Mouse (Mus musculus): ENCODE results near the gene Etnk1. TPM values are rescaled to one million over a fixed set of nuclear protein-coding genes. Genes with fewer than 3 reads are reported as not detected.

The Etnk1 gene
- polyA plus RNA-seq, 1 experiment: 174 TPM

DNA sequence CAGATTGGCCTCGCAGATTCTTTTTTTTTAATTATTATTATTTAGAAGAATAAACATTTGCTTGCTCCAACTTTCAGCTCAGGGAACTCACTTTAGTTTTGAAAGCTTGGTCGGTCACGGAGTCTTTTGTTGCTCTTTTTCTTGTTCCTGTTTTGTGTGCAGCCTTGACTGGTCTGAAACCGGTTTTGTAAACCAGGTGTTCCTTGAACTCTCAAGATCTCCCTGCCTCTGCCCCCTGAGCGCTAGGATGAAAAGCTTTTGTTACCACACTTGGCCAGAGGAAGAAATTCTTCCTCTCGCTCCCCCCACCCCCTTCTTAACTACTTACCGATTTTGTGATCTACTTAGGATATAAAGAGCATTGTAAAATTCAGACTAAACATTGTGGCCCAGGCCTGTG is 10.3 kb upstream of the Etnk1 start:
- no peak for TF ChIP-seq POLR2A (IDR thresholded peaks at IDR 0.05; ENCODE audit: extremely low read depth, insufficient read depth, low read length)
- TF ChIP-seq CTCF (IDR thresholded peaks at IDR 0.05; ENCODE audit: extremely low read depth, insufficient read depth, low read length): no peak
- no peaks in the 10 kb centered on the region for H3K4me1 ChIP-seq (ENCODE audit: control insufficient read depth, insufficient read depth, low read length)
- no peak overlapping the region for H3K27ac ChIP-seq (ENCODE audit: insufficient read depth, low read length)
- H3K4me3 ChIP-seq (ENCODE audit: insufficient read depth, low read length): no peak overlapping the region

GRCm38 (mm10) chr6:143157401-143157800 is 9.6 kb upstream of the Etnk1 start:
- no peak overlapping the region for H3K27ac ChIP-seq (ENCODE audit: insufficient read depth, low read length)
- no peak overlapping the region for H3K4me3 ChIP-seq (ENCODE audit: insufficient read depth, low read length)
- TF ChIP-seq CTCF (IDR thresholded peaks at IDR 0.05; ENCODE audit: extremely low read depth, insufficient read depth, low read length) (no peak), POLR2A (IDR thresholded peaks at IDR 0.05; ENCODE audit: extremely low read depth, insufficient read depth, low read length) (no peak)
- no peaks in the 10 kb centered on the region for H3K4me1 ChIP-seq (ENCODE audit: control insufficient read depth, insufficient read depth, low read length)

DNA sequence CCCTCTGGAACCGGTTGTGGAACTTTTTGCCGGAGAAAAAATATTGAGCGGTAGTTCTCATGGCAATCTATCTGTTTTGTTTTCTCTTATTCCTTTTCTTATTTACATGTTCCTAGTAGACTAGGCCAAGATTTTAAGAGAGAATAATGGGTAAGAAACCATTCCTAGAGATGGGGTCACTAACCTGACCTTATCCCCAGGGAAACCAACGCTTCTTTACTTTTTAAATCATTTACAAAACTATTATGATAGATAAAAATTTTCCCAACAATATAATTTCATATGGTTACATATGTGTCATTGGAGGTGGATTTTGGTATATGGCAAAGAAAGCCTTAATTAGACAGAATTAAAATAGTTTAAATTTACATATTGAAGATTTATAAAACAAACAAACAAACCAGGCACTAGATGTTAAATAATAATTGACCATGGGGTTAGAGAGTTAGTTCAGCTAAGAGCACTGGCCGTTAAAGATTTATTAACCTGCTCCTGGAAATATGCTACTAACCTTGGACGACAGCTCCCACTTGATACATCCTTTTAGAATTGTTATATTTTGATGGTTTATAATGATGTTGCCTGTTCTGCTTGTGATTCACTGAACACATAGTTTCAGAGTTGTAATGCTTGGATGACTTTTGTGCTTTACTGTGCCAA is 6.3 kb upstream of the Etnk1 start:
- H3K4me1 ChIP-seq (ENCODE audit: control insufficient read depth, insufficient read depth, low read length): no peaks in the 10 kb centered on the region
- TF ChIP-seq POLR2A (IDR thresholded peaks at IDR 0.05; ENCODE audit: extremely low read depth, insufficient read depth, low read length): no peak
- TF ChIP-seq CTCF (IDR thresholded peaks at IDR 0.05; ENCODE audit: extremely low read depth, insufficient read depth, low read length): no peak
- no peak overlapping the region for H3K27ac ChIP-seq (ENCODE audit: insufficient read depth, low read length)
- no peak overlapping the region for H3K4me3 ChIP-seq (ENCODE audit: insufficient read depth, low read length)

- Histone ChIP-seq H3K4me3 (ENCODE audit: insufficient read depth, low read length) (no peak overlapping the region), H3K27ac (ENCODE audit: insufficient read depth, low read length) (no peak overlapping the region), H3K4me1 (ENCODE audit: control insufficient read depth, insufficient read depth, low read length) (no peaks in the 10 kb centered on the region)
- no peak for TF ChIP-seq CTCF (IDR thresholded peaks at IDR 0.05; ENCODE audit: extremely low read depth, insufficient read depth, low read length)
- no peak for TF ChIP-seq POLR2A (IDR thresholded peaks at IDR 0.05; ENCODE audit: extremely low read depth, insufficient read depth, low read length)
These were observed 4.7 kb upstream of the Etnk1 start for GRCm38 (mm10) chr6:143162161-143162877.

- Histone ChIP-seq H3K27ac (ENCODE audit: insufficient read depth, low read length) (no peak overlapping the region), H3K4me3 (ENCODE audit: insufficient read depth, low read length) (no peak overlapping the region), H3K4me1 (ENCODE audit: control insufficient read depth, insufficient read depth, low read length) (peaks cover 3% of the 10 kb centered on the region; the same call in 1 of the 2 replicates)
- no peak for TF ChIP-seq CTCF (IDR thresholded peaks at IDR 0.05; ENCODE audit: extremely low read depth, insufficient read depth, low read length)
- no peak for TF ChIP-seq POLR2A (IDR thresholded peaks at IDR 0.05; ENCODE audit: extremely low read depth, insufficient read depth, low read length)
These were observed 2.8 kb upstream of the Etnk1 start for GRCm38 (mm10) chr6:143163956-143164905.

- Histone ChIP-seq H3K27ac (ENCODE audit: insufficient read depth, low read length) (no peak overlapping the region), H3K4me1 (ENCODE audit: control insufficient read depth, insufficient read depth, low read length) (peaks cover 5% of the 10 kb centered on the region; the same call in 1 of the 2 replicates), H3K4me3 (ENCODE audit: insufficient read depth, low read length) (no peak overlapping the region)
- TF ChIP-seq POLR2A (IDR thresholded peaks at IDR 0.05; ENCODE audit: extremely low read depth, insufficient read depth, low read length): no peak
These were observed 2.1 kb upstream of the Etnk1 start for GRCm38 (mm10) chr6:143164906-143165255.

GRCm38 (mm10) chr6:143165404-143166257 is 1.4 kb upstream of the Etnk1 start:
- H3K4me1 ChIP-seq (ENCODE audit: control insufficient read depth, insufficient read depth, low read length): peaks cover 5% of the 10 kb centered on the region; the same call in 1 of the 2 replicates
- no peak overlapping the region for H3K4me3 ChIP-seq (ENCODE audit: insufficient read depth, low read length)
- H3K27ac ChIP-seq (ENCODE audit: insufficient read depth, low read length): no peak overlapping the region
- no peak for TF ChIP-seq POLR2A (IDR thresholded peaks at IDR 0.05; ENCODE audit: extremely low read depth, insufficient read depth, low read length)

DNA sequence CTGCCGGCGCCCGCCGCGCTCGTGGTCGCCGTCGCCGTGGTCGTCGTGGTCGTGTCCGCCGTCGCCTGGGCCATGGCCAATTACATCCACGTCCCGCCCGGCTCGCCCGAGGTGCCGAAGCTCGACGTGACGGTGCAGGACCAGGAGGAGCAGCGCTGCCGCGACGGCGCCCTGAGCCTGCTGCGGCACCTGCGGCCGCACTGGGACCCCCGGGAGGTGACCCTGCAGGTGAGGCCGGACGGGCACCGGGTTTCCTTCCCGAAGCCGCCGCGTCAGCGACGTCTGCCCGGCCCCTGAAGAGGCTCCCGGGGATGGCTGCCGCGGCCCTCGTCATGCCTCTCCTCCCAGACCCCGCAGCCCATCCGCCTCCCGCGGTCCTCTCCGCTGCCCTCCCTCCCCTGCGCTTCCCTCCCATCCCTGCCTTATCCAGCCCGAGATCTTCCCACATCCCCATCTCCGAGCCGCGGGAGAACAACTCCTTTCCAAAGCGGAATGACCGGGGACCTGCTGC is 443 bp downstream of the Etnk1 start:
- TF ChIP-seq CTCF (IDR thresholded peaks at IDR 0.05; ENCODE audit: extremely low read depth, insufficient read depth, low read length) (no peak), POLR2A (IDR thresholded peaks at IDR 0.05; ENCODE audit: extremely low read depth, insufficient read depth, low read length) (no peak)
- Histone ChIP-seq H3K4me3 (ENCODE audit: insufficient read depth, low read length) (peak overlapping the region; percentile 39), H3K4me1 (ENCODE audit: control insufficient read depth, insufficient read depth, low read length) (peaks cover 9% of the 10 kb centered on the region), H3K27ac (ENCODE audit: insufficient read depth, low read length) (peak overlapping the region; percentile 94)
